Mouse (Mus musculus): ENCODE measurements around the gene Ndufc1.
"Not testable (repeated sequence)": the region's sequence is repeated elsewhere in the genome, so short reads cannot be mapped to it uniquely, and the experiment has no call there.

Ndufc1 gene

DNA sequence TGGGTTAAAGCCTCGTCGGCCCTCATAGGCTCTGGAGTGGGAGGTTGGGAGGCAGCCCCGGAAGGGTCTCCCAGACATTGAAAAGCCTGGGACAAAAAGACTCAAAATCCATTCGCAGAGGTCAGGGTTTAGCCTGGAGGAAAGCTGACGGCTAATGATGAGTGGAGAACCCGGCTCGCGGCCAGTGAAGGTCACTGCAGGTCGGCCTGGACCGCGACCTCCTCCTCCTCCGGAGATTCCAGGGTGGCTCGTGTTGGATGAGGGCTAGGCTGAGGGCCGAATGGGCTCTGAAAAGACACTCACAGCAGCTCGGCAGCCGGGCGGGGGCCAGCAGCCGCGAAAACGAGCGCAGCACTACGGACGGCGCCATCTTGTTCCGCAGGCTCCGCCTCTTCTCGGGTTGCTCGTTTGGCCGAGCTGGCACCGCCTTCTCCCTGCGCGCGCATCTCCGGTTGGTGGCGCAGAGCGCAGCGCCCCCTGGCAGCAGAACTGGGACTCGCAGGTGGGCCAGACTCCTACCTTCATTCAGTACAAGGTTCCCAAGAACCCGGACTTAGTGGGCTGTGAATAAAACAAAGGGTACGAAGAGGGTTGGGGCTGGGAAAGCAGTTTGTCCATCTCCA is at the start of gene Ndufc1:
Gene Ndufc1 (minus strand): TSS at position 428 of the 623 bp plus-strand sequence.
- peak; percentile 99 for DNase-seq (ENCODE audit: low read depth)

DNA sequence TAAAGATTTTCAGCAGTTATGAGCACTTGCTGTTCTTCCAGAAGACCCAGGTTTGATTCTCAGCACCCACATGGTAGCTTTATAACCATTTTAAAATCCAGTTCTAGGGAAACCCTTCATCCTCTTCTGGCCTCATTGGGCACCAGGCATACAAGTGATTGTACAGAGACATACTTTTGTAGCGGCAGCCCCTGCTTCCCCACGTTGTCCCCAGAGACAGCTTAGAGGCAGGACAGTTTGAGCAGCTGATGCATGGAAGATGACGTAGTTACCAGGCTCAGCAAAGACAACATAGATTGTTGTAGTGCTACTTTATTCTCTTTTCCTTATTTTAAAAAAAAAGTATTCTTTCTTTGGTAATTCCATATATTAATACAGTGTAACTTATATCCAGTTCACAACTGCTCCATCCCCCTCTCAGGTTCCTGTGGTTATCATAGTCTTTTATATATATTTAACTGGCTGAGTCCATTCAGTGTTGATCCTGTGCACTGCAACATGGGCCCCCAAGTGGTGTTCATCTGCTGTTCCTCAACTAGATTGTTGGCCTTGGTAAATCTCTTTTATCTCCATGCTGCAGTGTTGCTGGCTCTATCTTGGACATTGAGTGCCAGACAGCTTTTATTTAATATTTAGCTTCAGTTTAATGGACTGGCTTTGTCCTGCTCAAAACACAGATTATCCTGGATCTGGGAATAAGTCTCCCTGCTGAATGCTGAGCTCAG is 26.2 kb upstream of the Ndufc1 start:
- DNase-seq (ENCODE audit: low read depth) = no peak

DNA sequence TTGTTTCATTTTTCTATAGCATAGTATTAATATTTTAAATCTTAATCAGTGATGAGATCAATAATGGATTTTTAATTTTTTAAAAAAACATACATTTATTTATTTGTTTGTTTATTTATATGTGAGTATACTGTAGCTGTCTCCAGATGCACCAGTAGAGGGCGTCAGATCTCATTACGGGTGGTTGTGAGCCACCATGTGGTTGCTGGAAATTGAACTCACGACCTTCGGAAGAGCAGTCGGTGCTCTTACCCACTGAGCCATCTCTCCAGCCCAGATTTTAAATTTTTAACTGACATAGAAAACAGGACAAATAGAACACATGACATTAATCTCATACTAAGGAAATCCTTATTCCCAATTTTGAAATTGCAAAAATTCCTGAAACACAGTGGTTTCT is 25.6 kb upstream of the Ndufc1 start:
- not testable (repeated sequence) for DNase-seq (ENCODE audit: low read depth)

DNA sequence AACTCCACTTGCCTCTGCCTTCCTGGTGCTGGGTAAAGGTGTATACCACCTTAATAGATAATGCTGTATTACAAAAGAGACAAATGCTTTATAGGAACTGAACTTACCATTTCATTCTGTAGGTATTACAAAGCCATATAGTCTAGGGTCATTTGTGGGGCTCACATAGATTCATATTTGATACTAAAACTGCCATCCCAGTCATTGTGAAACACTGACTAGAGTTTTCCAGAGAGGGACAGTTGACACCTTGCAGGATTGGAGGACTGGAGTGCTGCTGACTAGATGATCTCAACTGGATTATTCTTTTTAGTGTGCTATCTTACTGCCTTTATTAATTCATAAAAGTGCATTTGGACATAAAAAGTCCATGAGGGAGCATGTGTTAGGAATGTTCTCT is 16.6 kb upstream of the Ndufc1 start:
- DNase-seq (ENCODE audit: low read depth) = no peak

DNA sequence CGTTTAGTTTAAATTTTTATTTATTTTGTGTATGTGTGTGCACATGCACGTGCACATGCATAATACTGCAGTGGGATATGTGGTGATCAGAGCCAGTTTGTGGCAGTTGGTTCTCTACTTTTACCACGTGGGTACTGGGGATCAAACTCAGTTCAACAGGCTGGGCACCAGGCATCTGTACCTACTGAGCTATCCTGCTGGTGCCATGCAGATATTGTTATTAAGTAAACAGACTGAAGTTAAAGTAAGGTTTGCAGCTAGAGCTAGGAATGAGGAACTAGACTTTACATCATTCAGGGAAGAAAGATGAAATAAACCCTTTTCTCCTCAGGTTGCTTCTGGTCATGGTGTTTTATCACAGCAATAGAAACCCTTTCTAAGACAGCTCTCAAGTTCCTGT is 13.1 kb upstream of the Ndufc1 start:
- no peak for DNase-seq (ENCODE audit: low read depth)

DNA sequence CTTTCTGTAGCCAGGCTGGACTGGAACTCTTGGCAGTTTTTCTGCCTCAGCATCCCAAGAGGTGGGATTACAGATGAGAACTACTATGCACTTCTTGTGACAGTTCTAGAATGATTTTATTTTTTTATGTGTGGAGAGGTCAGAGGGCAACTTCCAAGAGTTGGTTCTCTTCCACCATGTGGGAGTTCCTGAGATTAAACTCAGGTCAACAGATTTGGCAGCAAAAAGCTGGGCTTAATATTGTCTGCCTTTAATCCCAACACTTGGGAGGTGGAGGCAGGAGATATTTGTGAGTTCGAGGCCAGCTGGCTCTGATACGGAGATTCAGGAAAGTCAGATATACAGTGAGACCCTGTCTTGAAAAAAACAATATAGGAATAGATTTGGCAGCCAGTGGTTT is 9.2 kb upstream of the Ndufc1 start:
- DNase-seq (ENCODE audit: low read depth) = no peak

DNA sequence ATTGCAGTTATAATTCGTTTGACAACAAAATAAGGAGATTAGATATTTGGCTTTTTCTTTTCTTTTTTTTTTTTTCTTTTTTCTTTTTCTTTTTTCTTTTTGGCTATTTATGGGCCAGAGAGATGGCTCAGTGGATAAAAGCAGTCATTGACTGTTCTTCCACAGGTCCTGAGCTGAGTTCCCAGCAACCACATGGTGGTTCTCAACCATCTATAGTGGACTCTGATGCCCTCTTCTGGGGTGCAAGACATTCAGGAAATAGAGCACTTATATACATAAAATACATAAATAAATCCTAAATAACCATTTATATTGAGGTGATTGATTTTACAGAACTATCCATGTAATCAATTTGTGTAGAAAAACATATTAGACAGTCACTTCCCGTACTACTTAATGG is 8.7 kb upstream of the Ndufc1 start:
- no peak for DNase-seq (ENCODE audit: low read depth)

DNA sequence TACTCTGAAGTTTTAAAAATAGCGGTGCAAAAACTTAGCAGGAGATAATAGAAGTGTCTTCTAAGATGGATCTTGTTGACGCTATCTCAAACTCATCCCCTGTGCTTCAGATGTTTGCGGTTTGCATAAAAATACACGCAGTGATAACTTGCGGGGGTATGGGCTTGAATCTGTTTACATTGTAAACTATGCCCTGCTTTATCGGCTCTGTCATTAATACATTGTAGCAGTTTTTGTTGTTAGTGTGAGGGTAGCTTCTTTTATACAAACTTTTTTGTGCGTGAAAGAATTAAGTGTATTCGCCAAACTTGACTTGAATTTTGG is 8.3 kb upstream of the Ndufc1 start:
- no peak for DNase-seq (ENCODE audit: low read depth)

DNA sequence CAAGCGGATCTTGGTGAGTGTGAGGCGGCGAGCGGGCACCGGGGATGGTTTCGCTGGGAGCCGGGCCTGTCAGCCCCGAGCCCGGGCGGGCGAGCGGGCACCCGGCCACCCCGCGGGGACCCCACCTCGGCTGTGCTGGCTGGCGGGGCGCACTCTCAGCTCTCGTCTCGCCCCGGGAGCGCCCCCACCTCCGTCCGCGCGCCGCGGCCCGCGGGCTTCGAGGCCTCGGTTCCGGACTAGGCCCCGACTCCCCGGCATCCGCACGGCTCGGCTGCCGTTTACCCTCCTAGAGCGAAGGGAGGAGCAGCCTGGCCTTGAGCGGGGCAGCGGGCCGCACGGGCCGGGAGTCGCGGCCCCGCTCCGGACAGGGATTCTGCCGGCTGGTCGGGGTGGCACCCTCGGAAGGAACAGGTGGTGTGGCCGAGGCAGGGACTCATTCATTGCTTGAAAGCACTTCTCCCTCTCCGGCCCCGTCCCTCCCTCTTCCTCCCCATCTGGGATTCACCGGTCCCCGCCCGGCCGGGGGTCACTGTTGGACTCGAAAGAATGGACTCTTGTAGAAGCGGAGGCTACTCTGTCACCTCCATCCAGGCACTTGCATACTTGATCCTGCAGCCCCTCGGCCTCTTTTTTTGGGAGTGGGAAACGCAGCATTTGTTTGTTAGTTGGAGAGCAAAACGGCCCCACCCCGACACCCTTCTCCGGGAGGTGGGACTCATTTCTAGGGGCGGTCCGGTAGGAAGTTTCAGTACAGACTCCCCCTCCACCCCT is 7.8 kb upstream of the Ndufc1 start:
- peak; percentile 76 for DNase-seq (ENCODE audit: low read depth)

DNA sequence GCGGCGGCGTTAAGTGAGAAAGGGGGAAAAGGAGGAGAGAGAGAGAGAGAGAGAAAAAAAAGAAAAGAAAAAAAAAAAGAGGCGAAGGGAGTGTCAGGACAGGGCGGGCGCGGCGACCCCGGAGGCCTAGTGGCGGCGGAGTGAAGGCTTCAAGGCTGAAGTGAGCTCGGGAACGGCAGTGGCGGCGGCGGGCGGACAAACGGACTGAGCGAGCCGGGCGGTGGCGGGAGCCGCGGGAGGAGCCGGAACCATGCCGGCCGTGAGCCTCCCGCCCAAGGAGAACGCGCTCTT is 7.2 kb upstream of the Ndufc1 start:
- DNase-seq (ENCODE audit: low read depth) = no peak

DNA sequence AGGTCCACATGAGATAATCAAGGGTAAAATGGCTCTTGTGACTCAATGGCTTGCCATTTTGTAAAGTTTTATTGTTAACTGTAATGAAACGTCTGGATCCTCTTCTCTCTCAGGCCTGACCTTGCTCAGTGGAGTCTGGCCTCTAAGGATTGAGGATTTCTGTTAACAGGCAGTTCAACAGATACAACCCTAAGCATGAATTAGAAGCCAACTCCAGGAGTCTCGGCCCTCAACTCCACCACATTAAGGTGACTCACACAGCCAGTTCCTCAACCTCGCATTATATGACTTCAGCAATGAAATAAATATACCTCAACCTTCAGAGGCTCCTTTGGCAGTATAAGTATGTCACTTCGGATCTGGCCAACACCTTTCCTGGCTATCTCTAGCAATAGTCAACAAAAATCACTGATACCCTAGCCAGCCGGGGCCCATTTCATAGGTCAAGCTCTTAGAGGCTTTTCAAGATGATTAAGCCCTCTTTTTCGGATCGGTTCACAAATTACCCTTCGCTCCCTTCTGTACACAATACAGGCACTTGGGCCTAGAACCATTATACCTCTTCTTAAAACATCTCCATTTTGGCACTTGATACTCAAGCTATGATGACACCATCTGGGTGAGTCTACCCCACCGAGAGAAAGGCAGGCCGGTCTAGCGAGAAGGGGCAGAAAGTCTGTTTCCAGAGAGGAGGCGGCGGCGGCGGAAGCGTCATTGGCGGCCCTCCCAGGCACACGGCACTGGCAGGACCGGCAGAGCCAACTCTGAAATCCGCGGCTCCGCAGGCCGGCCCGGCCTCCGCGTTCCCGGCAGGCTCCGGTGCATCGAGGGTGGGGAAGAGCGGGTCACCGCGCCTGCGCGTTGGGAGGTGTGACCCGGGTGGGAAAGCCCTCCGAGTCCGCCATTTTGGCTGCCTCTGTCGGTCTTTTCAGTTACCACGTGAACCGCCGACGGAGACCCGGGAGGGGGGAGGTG is 6.6 kb upstream of the Ndufc1 start, which contains the start of gene Naa15:
Gene Naa15 (plus strand): TSS at position 51 of the 975 bp plus-strand sequence.
- DNase-seq (ENCODE audit: low read depth) = peak; percentile 97

DNA sequence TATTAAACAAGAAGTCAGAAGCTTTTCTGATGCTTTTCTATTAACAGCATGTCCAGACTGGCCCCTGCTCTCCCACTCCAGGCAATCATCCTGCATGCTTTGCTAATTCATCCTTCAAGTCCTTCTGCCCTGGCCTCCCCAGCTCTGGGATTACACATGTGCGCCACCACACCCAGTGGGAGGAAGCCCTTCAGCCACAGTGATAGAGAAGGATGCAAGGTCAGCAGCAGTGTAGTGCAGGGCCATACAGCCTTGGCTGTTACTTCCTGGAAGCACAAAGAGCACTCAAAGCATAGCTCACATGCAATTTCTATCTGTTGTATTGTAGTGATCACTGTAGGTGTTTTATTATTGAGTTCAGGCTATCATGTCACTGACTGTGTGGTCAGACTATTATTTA is 4.5 kb upstream of the Ndufc1 start:
- no peak for DNase-seq (ENCODE audit: low read depth)

DNA sequence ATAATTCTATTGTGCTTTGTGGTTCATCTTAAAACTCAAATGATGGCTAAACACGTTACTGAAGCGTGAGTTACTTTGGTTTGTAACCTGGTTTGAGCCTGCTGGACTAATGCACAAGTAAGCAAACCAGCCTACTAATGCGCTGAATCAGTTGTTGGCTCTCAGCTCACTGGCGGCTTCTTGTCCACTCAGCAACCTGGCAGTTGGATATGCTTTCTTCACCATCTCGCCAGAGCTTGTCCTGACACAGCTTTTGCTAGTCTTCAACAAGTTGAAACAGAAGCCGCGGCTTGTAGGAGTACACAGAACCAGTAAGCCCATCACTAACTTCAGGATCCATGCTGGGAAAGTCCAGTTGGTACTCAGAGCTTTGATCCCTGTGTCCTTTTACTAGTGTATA is 3.7 kb upstream of the Ndufc1 start:
- DNase-seq (ENCODE audit: low read depth) = no peak

DNA sequence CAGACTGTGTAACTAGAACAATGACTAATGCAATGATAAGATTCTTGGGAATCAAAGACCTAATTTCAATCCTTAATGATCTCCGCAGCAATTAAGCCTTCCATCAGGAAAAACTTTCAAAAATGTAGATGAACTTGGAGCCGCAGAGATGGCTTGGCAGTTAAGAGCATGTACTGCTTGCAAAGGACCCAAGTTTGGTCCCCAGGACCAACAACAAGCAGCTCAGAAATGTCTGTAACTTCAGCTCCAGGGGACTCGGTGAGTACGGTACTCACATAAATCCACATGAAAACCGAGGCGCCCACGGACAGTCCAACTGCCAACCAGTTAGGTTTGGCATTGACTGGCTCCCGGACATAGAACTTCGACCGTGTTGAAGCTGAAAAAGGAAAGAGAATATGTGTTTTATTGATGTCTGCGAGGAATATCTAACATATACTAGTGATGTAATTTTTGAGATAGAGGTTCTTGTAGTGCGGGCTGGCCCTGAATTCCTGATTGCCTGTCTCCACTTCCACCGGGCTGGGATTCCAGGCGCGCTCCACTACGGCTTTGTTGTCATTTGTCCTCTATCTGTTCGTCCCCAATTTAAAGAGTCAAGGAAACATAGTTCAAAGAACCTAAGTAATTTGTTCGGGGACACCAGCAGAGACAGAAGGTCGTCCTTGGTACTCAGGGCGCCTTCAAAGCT is 773 bp downstream of the Ndufc1 start:
- DNase-seq (ENCODE audit: low read depth) = no peak

DNA sequence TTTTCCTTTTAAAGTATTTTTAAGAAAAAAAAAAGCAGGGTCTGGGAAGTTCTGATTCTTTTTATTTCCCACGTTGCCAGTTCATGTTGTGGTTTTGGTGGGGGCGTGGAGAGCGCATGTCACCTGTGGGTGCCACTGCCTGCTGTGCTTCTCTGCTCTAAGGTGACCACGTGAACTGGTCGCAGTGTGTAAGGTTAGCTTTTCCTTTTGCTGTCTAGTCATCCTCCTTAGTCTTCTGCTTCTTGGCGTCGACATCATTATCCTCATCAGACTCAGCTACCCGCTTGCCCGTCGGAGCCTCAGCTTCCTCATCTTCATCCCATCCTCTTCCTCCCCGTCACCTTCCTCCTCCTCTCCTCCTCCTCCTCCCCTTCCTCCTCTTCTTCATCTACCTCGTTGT is 6.2 kb downstream of the Ndufc1 start:
- DNase-seq (ENCODE audit: low read depth) = no peak

DNA sequence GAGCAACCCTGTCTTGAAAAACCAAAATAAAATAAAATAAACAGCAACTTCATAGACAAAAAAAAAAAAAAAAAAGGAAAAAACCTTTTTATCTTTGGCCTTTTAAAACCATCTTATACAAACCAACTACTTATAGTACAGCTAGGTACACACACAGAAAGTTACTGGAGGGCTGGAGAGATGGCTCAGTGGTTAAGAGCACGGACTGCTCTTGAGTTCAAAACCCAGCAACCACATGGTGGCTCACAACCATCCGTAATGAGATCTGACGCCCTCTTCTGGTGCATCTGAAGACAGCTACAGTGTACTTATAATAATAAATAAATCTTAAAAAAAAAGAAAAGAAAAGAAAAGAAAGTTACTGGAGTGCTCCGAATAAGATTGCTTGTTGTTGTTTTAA is 6.7 kb downstream of the Ndufc1 start:
- not testable (repeated sequence) for DNase-seq (ENCODE audit: low read depth)

DNA sequence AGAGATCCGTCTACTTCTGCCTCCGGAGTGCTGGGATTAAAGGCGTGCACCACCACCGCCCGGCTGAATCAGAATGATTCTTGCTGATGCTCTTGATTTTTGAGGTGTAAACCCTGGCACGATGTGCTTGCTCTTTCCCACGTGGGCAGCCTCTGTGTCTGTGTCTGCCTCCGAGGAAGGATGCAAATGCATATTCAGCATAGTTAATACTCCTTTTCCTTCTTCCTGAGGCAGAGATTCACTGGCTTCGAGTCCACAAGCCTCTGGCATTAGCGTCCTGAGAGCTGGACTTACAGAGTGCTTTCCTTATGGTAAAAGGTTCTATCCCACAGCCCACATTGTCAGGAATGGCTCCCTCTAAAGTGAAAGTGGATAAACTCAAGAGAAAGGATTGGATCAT is 8.1 kb downstream of the Ndufc1 start:
- no peak for DNase-seq (ENCODE audit: low read depth)

DNA sequence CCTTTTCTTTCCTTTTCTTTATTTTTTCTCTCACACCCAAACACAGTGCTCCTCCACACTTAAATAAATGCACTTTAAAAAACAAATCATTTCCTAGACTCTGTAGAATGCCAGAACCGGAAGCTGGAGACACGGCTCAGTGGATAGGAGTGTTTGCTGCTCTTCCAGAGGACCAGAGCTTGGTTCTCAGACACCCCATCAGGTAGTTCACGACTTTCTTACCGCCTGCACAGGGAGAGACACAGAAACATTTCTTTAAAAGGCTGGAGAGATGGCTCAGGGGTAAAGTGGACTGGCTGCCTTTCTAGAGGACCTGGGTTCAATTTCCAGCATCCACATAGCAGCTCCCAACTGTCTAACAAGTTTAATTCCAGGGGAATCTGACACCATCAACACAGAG is 9.3 kb downstream of the Ndufc1 start:
- DNase-seq (ENCODE audit: low read depth) = no peak

DNA sequence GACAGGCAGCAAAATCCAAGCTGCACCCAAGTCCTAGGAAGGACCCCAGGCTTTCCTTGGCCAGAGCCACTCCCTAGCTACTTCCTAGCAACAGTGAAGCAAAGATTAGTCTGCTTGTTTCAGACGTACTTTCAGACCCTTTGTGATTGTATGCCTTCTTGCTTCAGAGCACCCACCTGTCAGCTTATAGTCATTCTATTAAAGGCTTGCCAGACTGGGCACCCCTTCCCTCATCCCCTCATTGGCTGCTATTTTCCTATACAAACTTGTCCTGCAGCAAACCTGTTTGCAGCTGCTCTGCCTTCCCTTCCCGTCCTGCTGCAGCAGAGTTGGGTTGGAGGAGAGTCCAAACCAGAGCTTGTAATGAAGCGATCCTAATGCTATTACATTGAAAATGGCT is 10.1 kb downstream of the Ndufc1 start:
- no peak for DNase-seq (ENCODE audit: low read depth)

DNA sequence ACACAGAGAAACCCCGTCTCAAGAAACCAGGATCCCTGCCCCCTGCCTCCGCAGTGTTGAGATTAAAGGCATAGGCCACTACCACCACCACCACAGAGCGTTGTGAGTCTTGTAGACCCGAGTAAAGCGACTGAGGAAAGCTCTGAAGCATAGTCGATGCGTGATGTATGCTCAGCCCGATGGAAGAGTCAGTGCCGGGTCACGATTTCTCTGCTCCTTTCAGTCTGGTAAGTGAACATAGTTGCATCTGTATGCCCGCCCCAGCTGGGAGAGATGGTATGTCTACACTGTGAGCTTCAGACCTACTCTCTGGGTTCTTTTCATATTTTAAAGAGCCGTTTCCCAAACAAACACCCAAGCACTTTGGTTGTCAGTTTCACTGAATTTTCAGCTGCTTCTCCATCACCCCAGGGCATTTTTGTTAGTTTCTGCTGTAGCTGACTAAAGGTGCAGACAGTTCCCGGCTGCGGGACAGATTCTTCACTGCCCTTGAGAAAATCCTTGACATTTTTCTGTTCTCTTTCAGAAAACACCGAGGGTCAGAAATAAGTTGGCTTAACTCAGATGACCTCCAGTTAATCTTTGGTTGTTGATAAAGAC is 11.0 kb downstream of the Ndufc1 start:
- DNase-seq (ENCODE audit: low read depth) = no peak

All from naive thymus-derived CD4-positive, alpha-beta T cell, adult 2 months (primary cell).